Mouse (Mus musculus): ENCODE measurements around the gene Klhl5.

Gene Klhl5

GRCm38 (mm10) chr5:65213321-65213720, 106.0 kb downstream of the Klhl5 start:
- no peak for DNase-seq

All from thymus, adult 18-20 months (tissue).